Mouse (Mus musculus) kidney, embryonic 15.5 days (tissue): ENCODE measurements around the gene Adam26a. TPM values are rescaled to one million over a fixed set of nuclear protein-coding genes. Genes with fewer than 3 reads are reported as not detected.
"Not testable (repeated sequence)": the region's sequence is repeated elsewhere in the genome, so short reads cannot be mapped to it uniquely, and the experiment has no call there.

Experiments used
- ATAC-seq: fragments of 200-750 bp; cut with Nextera tagmentation; replicated peaks from 2 replicates; pipeline ENCODE4 v1.8.0; 2017; ENCODE audit warnings: moderate TSS enrichment; ENCODE audit not compliant: low FRiP score
- H3K27ac ChIP-seq: fragments of 300-500 bp; sonication (generic); 2 replicates; pipeline ENCODE4 v1.5.1; 2015; ENCODE audit warnings: mild to moderate bottlenecking, inconsistent platforms
- H3K27me3 ChIP-seq: fragments of 300-500 bp; sonication (generic); 2 replicates; pipeline ENCODE4 v1.6.1; 2015; ENCODE audit warnings: inconsistent platforms
- H3K36me3 ChIP-seq: fragments of 300-500 bp; sonication (generic); 2 replicates; pipeline ENCODE4 v1.6.1; 2015; ENCODE audit warnings: inconsistent platforms
- H3K4me1 ChIP-seq: fragments of 300-500 bp; sonication (generic); 2 replicates; pipeline ENCODE4 v1.6.1; 2015; ENCODE audit warnings: inconsistent platforms
- H3K4me2 ChIP-seq: fragments of 300-500 bp; sonication (generic); 2 replicates; pipeline ENCODE4 v1.6.1; 2015; ENCODE audit warnings: moderate library complexity, mild to moderate bottlenecking, inconsistent platforms
- H3K4me3 ChIP-seq: fragments of 300-500 bp; sonication (generic); replicated peaks from 2 replicates; pipeline ENCODE4 v1.5.1; 2015; ENCODE audit warnings: mild to moderate bottlenecking, inconsistent platforms
- H3K9ac ChIP-seq: fragments of 300-500 bp; sonication (generic); 2 replicates; pipeline ENCODE4 v1.6.1; 2015; ENCODE audit warnings: mild to moderate bottlenecking, inconsistent platforms
- H3K9me3 ChIP-seq: fragments of 300-500 bp; sonication (generic); replicated peaks from 2 replicates; pipeline ENCODE4 v1.6.1; 2016; ENCODE audit warnings: inconsistent platforms
- WGBS: fragments of 180-500 bp; shearing (Covaris S2); methylation state at CpG from one replicate; pipeline ENCODE4 v1.1.7; 2015; ENCODE audit warnings: mixed read lengths; 5-methylcytosine and 5-hydroxymethylcytosine counted together
- polyA plus RNA-seq: library from polyadenylated mRNA; unstranded; fragments of >200 nt; fragmentation: Nextera tagmentation; extraction: Ambion mirVana; gene quantifications from 2 replicates; pipeline ENCODE4 v1.2.1, GENCODE M21; 2015

Gene Adam26a
- not detected in 2 replicates for polyA plus RNA-seq

DNA sequence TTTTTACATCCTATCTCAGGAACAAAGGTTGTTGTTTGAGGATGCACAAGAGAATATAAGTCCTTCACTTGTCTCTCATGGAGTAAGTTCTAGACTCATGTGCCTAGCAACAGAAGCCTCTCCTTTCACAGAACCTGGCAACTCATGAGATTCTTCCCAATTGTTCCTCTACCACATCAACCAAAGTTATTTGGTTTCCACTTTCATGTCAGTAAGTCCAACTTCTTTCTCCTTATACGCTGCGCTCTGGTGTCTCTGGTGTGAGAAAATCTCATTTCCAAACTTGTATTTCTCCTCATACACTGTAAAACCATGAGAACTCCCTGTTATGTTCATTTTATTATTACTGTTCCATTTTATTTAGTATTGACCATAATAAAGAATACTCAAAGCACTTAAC is at the start of gene Adam26a:
Gene Adam26a, minus strand, starts transcription at position 101 of the 400 bp plus-strand sequence.
- H3K9me3 ChIP-seq: not testable (repeated sequence)

DNA sequence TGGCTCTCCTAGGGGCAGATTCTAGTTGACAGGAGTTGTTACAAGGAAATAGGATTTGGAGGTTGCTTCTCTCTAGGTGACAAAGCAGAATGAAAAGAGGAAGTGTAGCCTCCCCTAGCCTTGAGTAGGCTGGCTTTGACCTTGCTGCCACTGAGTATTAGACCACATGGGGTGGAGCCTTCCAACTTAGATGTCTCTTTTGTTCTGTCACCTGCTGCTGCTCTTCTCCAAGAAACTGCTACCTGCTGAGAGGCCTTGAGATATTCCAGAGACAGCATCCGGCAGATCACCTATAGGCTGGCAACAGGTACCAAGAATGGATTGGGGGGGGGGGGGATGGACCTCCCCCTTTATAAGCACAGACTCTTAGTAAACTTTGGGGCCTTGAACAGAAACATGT is 39.5 kb upstream of the Adam26a start:
- 89% methylated on average over 1 of the region's 1 CpGs for WGBS
- Histone ChIP-seq H3K9ac (no peak overlapping the region), H3K27ac (no peak overlapping the region), H3K27me3 (no peaks in the 10 kb centered on the region), H3K9me3 (no peaks in the 10 kb centered on the region), H3K4me3 (no peak overlapping the region), H3K4me1 (no peaks in the 10 kb centered on the region), H3K36me3 (no peaks in the 10 kb centered on the region), H3K4me2 (no peak overlapping the region)
- ATAC-seq: no peak

More for the DNA sequence above, at the start of gene Adam26a:
- 92% methylated on average over 2 of the region's 2 CpGs for WGBS
- H3K27ac ChIP-seq, H3K4me1 ChIP-seq, H3K4me2 ChIP-seq, H3K9ac ChIP-seq, H3K4me3 ChIP-seq, H3K27me3 ChIP-seq, ATAC-seq, H3K36me3 ChIP-seq: not testable (repeated sequence)

DNA sequence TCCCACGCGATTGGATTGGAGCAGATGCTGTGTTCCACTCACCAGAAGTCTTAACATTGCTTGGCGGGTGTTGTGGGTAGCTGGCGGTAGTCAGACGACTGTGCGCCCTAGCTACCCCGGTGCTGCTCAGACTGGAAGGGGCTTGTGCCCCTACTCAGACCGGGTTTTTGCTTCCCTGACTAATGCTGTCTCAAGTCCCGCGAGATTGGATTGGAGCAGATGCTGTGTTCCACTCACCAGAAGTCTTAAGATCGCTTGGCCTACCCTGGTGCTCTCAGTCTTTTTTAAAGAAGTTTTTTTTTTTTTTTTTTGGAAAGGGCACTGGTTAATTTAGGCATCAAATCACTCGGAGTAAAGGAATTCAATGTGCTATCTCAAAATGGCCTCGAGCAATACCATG is 27.1 kb upstream of the Adam26a start:
- not testable (repeated sequence) for H3K9ac ChIP-seq, H3K4me1 ChIP-seq, ATAC-seq, H3K27ac ChIP-seq, H3K4me2 ChIP-seq, H3K4me3 ChIP-seq, H3K36me3 ChIP-seq, H3K9me3 ChIP-seq, H3K27me3 ChIP-seq
- 82% methylated on average over 13 of the region's 13 CpGs for WGBS

DNA sequence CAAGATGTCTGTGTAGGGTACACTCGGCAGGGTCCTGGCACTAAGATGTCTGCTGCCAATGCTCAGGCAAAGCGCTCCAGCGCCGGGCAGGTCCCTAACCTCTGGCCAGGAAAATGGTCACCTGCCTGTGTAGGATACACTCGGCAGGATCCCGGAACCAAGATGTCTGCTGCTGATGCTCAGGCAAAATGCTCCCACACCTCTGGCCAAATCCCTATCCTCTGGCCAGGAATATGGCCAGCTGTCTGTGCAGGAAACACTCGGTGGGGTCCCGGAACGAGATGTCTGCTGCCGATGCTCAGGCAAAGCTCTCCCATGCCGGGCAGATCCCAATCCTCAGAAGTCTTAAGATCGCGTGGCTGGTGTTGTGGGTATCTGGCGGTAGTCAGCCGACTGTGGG is 26.7 kb upstream of the Adam26a start:
- H3K4me1 ChIP-seq, H3K9ac ChIP-seq, H3K36me3 ChIP-seq, ATAC-seq, H3K9me3 ChIP-seq, H3K27ac ChIP-seq, H3K27me3 ChIP-seq, H3K4me2 ChIP-seq, H3K4me3 ChIP-seq: not testable (repeated sequence)
- WGBS: 96% methylated on average over 15 of the region's 15 CpGs

DNA sequence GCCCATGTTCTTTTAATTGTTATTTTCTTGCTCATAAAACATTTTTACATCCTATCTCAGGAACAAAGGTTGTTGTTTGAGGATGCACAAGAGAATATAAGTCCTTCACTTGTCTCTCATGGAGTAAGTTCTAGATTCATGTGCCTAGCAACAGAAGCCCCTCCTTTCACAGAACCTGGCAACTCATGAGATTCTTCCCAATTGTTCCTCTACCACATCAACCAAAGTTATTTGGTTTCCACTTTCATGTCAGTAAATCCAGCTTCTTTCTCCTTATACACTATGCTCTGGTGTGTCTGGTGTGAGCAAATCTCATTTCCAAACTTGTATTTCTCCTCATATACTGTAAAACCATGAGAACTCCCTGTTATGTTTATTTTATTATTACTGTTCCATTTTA is 48.5 kb downstream of the Adam26a start, which contains the start of gene Adam26b:
Gene Adam26b, minus strand, starts transcription at position 101 of the 400 bp plus-strand sequence.
- not testable (repeated sequence) for ATAC-seq, H3K9ac ChIP-seq, H3K4me1 ChIP-seq, H3K4me2 ChIP-seq, H3K27me3 ChIP-seq, H3K36me3 ChIP-seq, H3K9me3 ChIP-seq, H3K4me3 ChIP-seq, H3K27ac ChIP-seq

Other genes with a start within 250 kb of the Adam26a start
- not detected in 2 replicates for gene Adam26b, start 48.6 kb downstream of the Adam26a start, polyA plus RNA-seq
- gene Gm5346, start 50.6 kb upstream of the Adam26a start, polyA plus RNA-seq: not detected in 2 replicates
- gene Adam34, start 133.3 kb upstream of the Adam26a start, polyA plus RNA-seq: not detected in 2 replicates